Mouse (Mus musculus): ENCODE measurements around the gene Cep85l.

DNA sequence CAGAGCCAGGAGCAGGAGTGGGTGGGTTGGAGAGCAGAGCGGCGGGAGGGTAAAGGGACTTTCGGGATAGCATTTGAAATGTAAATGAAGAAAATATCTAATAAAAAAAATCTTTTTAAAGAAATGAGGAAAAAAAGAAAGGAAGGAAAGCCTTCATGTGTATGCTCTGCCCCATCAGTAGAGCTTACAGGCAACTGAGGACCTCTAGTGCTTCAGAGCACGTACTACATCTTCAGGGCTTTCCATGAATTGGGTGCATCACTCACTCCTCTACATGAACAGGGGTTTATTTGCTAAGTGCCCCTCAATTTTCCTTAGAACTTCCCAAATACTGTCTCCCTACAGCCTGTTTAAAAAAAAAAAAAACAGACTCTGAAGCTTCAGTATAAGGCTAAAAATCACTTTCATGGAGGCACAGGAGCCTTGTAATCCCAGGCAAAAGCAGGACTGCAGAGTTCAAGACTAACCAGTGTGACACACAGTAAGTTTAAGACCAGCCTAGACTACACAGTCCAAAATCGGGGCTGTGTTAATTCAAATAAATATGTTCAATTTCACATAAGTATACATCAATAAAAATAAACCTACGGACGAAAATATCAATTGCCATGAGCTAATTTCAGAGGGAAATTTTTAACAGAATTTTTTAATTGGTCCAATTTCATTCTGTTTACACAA lies 38.3 kb downstream of the Cep85l start:
- TF ChIP-seq CTCF (IDR thresholded peaks at IDR 0.05; ENCODE audit: control insufficient read depth, insufficient read depth, low read length) (peak; percentile 34; the same call in 1 of the 2 replicates), POLR2A (IDR thresholded peaks at IDR 0.05; ENCODE audit: borderline replicate concordance, control insufficient read depth, low read depth, low read length) (no peak)

Measured in bone marrow, adult 2 months (tissue).